In genomic region chr5:103693041-103693641, GRCm38 (mm10) we compare ENCODE assay signal across 7 mouse cellular contexts. TPM values are rescaled to one million over a fixed set of nuclear protein-coding genes. Genes with fewer than 3 reads are reported as not detected.
DNase-seq lines count a peak whose midpoint lies in the region; ATAC-seq and TF ChIP-seq lines count a peak whose summit lies in the region.

No protein-coding gene starts in this region.

- no peaks in the 10 kb centered on the region for H3K36me3 ChIP-seq in forebrain, embryonic 16.5 days (ENCODE audit: control insufficient read depth, insufficient read depth)
- no peaks in the 10 kb centered on the region for H3K36me3 ChIP-seq in hindbrain, embryonic 14.5 days (replicated peaks; ENCODE audit: control insufficient read depth, insufficient read depth)
- no peaks in the 10 kb centered on the region for H3K36me3 ChIP-seq in liver, adult 2 months (ENCODE audit: control insufficient read depth, insufficient read depth, low read length)
- no peaks in the 10 kb centered on the region for H3K36me3 ChIP-seq in midbrain, embryonic 16.5 days (ENCODE audit: control insufficient read depth, insufficient read depth, low read length)

- WGBS in forebrain, embryonic 16.5 days = 0% methylated on average over 28 of the region's 28 CpGs
- WGBS in hindbrain, embryonic 14.5 days = under 1% methylated on average over 28 of the region's 28 CpGs
- 3% methylated on average over 28 of the region's 28 CpGs for WGBS in liver, adult 2 months
- WGBS in midbrain, embryonic 16.5 days = under 1% methylated on average over 28 of the region's 28 CpGs

- peak overlapping the region; percentile 59 for H3K4me3 ChIP-seq in forebrain, embryonic 16.5 days (replicated peaks; ENCODE audit: low read length)
- peak overlapping the region; percentile 48 for H3K4me3 ChIP-seq in hindbrain, embryonic 14.5 days (replicated peaks; ENCODE audit: low read length)
- H3K4me3 ChIP-seq in liver, adult 2 months (ENCODE audit: insufficient read depth, low read depth, low read length) = peak overlapping the region; percentile 68
- peak overlapping the region; percentile 60 for H3K4me3 ChIP-seq in midbrain, embryonic 16.5 days (ENCODE audit: low read depth, low read length)

- no peaks in the 10 kb centered on the region; the same call in 1 of the 2 replicates for H3K79me2 ChIP-seq in liver, adult 2 months (ENCODE audit: control insufficient read depth, insufficient read depth, low read length)

- TF ChIP-seq CTCF in liver, adult 2 months (IDR thresholded peaks at IDR 0.05; ENCODE audit: low read depth, low read length) = no peak

- TF ChIP-seq POLR2A in liver, adult 2 months (IDR thresholded peaks at IDR 0.05; ENCODE audit: extremely low read depth, insufficient read depth, low read length) = no peak

- H3K27me3 ChIP-seq in forebrain, embryonic 16.5 days (replicated peaks; ENCODE audit: control insufficient read depth, insufficient read depth, low read length) = peaks cover 15% of the 10 kb centered on the region
- peaks cover 26% of the 10 kb centered on the region for H3K27me3 ChIP-seq in hindbrain, embryonic 14.5 days (ENCODE audit: control insufficient read depth, insufficient read depth, low read length)
- no peaks in the 10 kb centered on the region for H3K27me3 ChIP-seq in liver, adult 2 months (ENCODE audit: control insufficient read depth, insufficient read depth, low read length)
- H3K27me3 ChIP-seq in midbrain, embryonic 16.5 days (ENCODE audit: control insufficient read depth, insufficient read depth, low read depth, low read length) = peaks cover 2% of the 10 kb centered on the region

- DNase-seq in ES-CJ7 (ENCODE audit: low read depth, low spot score) = peak; percentile 96
- peak; percentile 37 for DNase-seq in adrenal gland, postnatal 14 days
- DNase-seq in hindbrain, embryonic 14.5 days (ENCODE audit: low spot score) = no peak
- DNase-seq in liver, adult 2 months (ENCODE audit: extremely low read depth, low read depth, low spot score) = no peak
- DNase-seq in thymus, postnatal 25 days = peak; percentile 32

- ATAC-seq in forebrain, embryonic 16.5 days = no peak
- no peak for ATAC-seq in hindbrain, embryonic 14.5 days (ENCODE audit: low FRiP score)
- ATAC-seq in midbrain, embryonic 16.5 days = 0 out of 2 replicates have a peak, but pooled peaks have one; percentile 33

- peak overlapping the region; percentile 98 for H3K4me2 ChIP-seq in forebrain, embryonic 16.5 days (ENCODE audit: low read length)
- peak overlapping the region; percentile 84 for H3K4me2 ChIP-seq in hindbrain, embryonic 14.5 days (replicated peaks)
- H3K4me2 ChIP-seq in midbrain, embryonic 16.5 days (ENCODE audit: low read length) = peak overlapping the region; percentile 100

- H3K27ac ChIP-seq in forebrain, embryonic 16.5 days (ENCODE audit: low read length) = no peak overlapping the region
- no peak overlapping the region for H3K27ac ChIP-seq in hindbrain, embryonic 14.5 days
- H3K27ac ChIP-seq in liver, adult 2 months (replicated peaks; ENCODE audit: insufficient read depth, low read depth, low read length) = no peak overlapping the region
- no peak overlapping the region for H3K27ac ChIP-seq in midbrain, embryonic 16.5 days (ENCODE audit: low read length)

- H3K9me3 ChIP-seq in forebrain, embryonic 16.5 days (ENCODE audit: control insufficient read depth, low read length) = no peaks in the 10 kb centered on the region
- H3K9me3 ChIP-seq in hindbrain, embryonic 14.5 days (ENCODE audit: control insufficient read depth, low read length) = no peaks in the 10 kb centered on the region
- H3K9me3 ChIP-seq in midbrain, embryonic 16.5 days (replicated peaks; ENCODE audit: control insufficient read depth, low read length, poor library complexity, severe bottlenecking) = no peaks in the 10 kb centered on the region

- H3K9ac ChIP-seq in forebrain, embryonic 16.5 days (replicated peaks; ENCODE audit: low read depth, low read length) = no peak overlapping the region
- H3K9ac ChIP-seq in hindbrain, embryonic 14.5 days = no peak overlapping the region
- peak overlapping the region; percentile 73 for H3K9ac ChIP-seq in liver, adult 2 months (ENCODE audit: low read depth, low read length)
- H3K9ac ChIP-seq in midbrain, embryonic 16.5 days (ENCODE audit: low read depth, low read length) = peak overlapping the region; percentile 65; the same call in 1 of the 2 replicates

- H3K4me1 ChIP-seq in forebrain, embryonic 16.5 days (replicated peaks; ENCODE audit: control insufficient read depth, insufficient read depth, low read length) = peaks cover 18% of the 10 kb centered on the region
- peaks cover 6% of the 10 kb centered on the region; the same call in 1 of the 2 replicates for H3K4me1 ChIP-seq in hindbrain, embryonic 14.5 days (replicated peaks; ENCODE audit: control insufficient read depth, insufficient read depth, low read length)
- H3K4me1 ChIP-seq in liver, adult 2 months (ENCODE audit: control insufficient read depth, insufficient read depth, low read length) = no peaks in the 10 kb centered on the region
- H3K4me1 ChIP-seq in midbrain, embryonic 16.5 days (ENCODE audit: control insufficient read depth, insufficient read depth, low read length) = peaks cover 16% of the 10 kb centered on the region

RNA-seq across cellular contexts. Expression of gene Aff1, which starts 1.0 kb away (rescaled TPM):
- 37.3 and 43.2 TPM in 2 replicates for total RNA-seq in adrenal gland, postnatal 14 days (2021)
- polyA plus RNA-seq in forebrain, embryonic 16.5 days (2015; fragmentation: Nextera tagmentation; extraction: Ambion mirVana) = 1.5 and 1.7 TPM in 2 replicates
- 2.7 and 3.9 TPM in 2 replicates for polyA plus RNA-seq in hindbrain, embryonic 14.5 days (2014; fragmentation: Nextera tagmentation; extraction: Ambion mirVana)
- 6.5 and 9.0 TPM in 2 replicates for total RNA-seq in liver, adult 2 months (2014; rRNA removed)
- 3.9 and 4.1 TPM in 2 replicates for polyA plus RNA-seq in liver, adult 2 months (2012; rRNA removed)
- polyA plus RNA-seq in midbrain, embryonic 16.5 days (2015; fragmentation: Nextera tagmentation; extraction: Ambion mirVana) = 1.2 and 2.1 TPM in 2 replicates

RNA-seq across cellular contexts. Expression of gene 1700016H13Rik, which starts 37.3 kb away (rescaled TPM):
- total RNA-seq in adrenal gland, postnatal 14 days (2021) = not detected in 2 replicates
- 0.34 and 0.41 TPM in 2 replicates for polyA plus RNA-seq in forebrain, embryonic 16.5 days (2015; fragmentation: Nextera tagmentation; extraction: Ambion mirVana)
- 0.41 and 0.50 TPM in 2 replicates for polyA plus RNA-seq in hindbrain, embryonic 14.5 days (2014; fragmentation: Nextera tagmentation; extraction: Ambion mirVana)
- total RNA-seq in liver, adult 2 months (2014; rRNA removed) = not detected in 2 replicates
- polyA plus RNA-seq in liver, adult 2 months (2012; rRNA removed) = not detected in 2 replicates
- 0.29 and 0.34 TPM in 2 replicates for polyA plus RNA-seq in midbrain, embryonic 16.5 days (2015; fragmentation: Nextera tagmentation; extraction: Ambion mirVana)

Comparison
In these comparisons a context has a peak if more than half of its experiments do, and no peak if none do; other contexts are left out.
1. DNase-seq: peak in ES-CJ7 (single experiment), adrenal gland, postnatal 14 days (single experiment) and thymus, postnatal 25 days (single experiment); none in hindbrain, embryonic 14.5 days (single experiment) and liver, adult 2 months (single experiment).
2. H3K9ac ChIP-seq: peak in liver, adult 2 months (single experiment) and midbrain, embryonic 16.5 days (single experiment); none in forebrain, embryonic 16.5 days (single experiment) and hindbrain, embryonic 14.5 days (single experiment).
3. Peak in every context shown above with its lines, with median percentiles within 50 percentile points of each other: H3K4me2 ChIP-seq and H3K4me3 ChIP-seq.